Mouse (Mus musculus) adrenal gland, adult 18-20 months (tissue): Measurements from ENCODE around the gene Pitx2. TPM values are rescaled to one million over a fixed set of nuclear protein-coding genes. Genes with fewer than 3 reads are reported as not detected.

Source experiments
- DNase-seq, 2 experiments: peaks; one replicate each; pipeline ENCODE4 v3.0.0; 2021 to 2022; ENCODE audit warnings: low spot score in 2 of 2
- long read RNA-seq, 2 experiments: library from polyadenylated mRNA; stranded (forward); transcript quantifications; one replicate each; pipeline ENCODE4 v2.0.0; 2021
- total RNA-seq, 2 experiments: library from RNA; stranded (reverse); gene quantifications; 1 replicate in 1 of 2; 2 replicates in 1 of 2; pipeline ENCODE4 v1.2.3; 2021

Gene Pitx2
- under 1 TPM in 1 of 2 experiments, not detected in 1; 0.35 TPM for total RNA-seq
- long read RNA-seq, experiment 1 = 0 reads
- long read RNA-seq, experiment 2 = 0 reads

DNA sequence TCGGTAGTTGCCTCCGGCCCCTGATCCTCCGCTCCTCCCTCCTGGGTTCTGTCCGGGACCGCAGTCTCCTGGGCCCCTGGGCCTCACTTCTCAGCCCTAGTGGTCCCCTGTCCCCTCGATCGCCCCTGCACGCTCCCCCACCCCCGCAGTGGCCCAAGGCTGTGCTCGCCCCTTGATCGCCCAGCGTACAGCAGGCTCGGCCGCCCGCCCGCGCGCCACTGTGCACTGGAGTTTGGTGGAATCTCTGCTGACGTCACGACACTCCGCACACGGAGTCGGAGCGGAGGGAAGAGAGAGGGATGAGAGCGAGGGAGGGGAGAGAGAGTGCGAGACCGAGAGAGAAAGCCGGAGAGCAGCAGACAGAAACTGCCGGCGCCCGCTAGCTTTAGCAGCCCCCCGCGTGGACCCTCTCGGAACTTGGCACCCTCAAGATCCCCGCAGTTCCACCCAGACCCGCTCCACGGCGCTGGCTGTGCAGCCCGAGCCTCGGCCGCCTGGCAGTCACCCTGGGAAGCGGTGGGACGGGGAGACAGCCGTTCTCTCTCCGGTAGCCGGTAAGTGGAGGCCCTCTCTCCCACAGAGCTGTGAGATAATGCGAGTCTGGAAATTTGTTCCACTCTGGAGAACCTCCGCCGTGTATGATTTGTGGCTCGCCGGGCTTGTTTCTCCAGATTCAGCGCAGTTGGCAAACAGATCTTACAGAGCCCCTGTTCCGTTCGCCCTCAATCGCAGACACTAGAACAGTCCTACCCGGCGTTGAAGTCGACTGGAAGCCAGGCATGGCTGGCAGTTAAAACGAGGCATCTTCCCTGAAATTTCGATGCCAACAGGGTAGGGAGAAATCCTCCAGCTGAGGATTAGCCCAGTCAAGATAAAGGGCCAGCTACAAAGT lies at the start of gene Pitx2:
TSS of gene Pitx2 (plus strand) at position 270 of the 892 bp plus-strand sequence.
- peak in 1 of 2 experiments; percentile 32 for DNase-seq

DNA sequence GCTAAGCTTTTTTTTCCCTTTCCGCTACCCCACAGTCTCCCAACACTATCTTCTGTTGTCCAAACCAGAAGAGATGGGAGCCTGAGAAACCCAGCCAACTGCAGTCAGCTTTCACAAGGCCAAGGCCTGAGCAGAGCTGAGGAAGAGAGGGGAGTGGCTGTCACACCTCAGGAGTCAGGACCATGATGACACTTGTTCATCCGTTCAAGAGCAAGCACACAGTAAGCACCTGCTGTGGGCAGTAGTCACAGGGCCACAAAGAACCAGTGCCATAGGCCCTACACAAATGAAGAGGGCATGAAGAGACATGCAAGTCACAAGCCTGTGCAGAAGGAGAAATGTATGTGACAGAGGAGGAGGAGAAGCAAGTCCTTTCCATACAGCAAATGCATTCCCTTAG lies 49.7 kb upstream of the Pitx2 start:
- DNase-seq = no peak

DNA sequence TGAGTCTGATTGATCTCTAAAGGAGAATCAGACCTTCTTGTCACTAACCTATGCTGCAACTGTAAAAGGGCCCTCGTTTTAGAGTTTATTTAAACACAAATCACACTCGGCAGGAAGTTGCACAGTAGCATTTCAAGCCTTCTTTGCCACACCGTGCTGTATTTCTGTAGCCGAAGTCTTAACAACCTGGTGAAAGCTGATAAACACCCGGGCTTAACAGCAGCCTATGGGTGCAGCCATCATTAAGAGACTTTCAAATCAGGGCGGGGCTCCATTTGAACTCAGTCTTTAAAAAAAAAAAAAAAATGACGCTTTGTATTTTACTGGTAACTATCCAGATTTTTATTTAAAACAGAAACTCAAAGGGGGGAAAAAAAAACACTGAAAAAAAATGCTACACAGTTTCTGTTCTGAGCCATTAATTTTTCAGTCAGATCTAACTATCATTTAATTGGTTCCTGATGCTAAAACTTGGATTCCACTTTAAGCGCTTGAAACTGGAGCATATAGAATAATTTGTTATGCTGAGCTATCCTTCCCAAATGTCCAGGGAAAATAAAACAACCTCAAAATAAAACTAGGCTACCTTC lies 48.5 kb upstream of the Pitx2 start:
- no peak for DNase-seq

DNA sequence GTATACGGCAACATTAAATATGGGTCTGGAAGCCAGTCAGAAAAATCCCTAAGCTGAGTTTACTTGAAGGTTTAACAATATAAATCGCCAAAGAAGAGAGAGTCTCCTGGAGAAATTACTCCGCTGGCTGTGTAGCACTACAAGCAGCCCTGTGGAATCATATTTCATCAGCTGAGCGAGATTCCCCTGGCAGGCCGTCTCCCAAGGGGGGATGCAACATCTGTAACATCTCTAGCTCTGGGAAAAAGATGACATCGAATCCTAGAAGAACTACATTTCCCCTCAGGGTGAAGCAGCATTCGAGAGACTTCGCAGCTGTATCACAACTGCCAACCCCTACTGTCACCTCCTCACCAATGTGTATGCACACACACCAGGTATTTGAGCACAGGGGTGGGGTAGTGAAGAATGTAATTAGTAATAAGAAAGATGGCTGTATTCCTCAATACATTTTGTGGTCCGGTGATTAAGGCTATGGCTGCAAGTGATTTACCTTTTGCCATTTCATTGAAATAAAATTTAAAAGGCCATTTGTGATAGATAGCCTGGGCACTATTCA lies 40.8 kb upstream of the Pitx2 start:
- DNase-seq = no peak

DNA sequence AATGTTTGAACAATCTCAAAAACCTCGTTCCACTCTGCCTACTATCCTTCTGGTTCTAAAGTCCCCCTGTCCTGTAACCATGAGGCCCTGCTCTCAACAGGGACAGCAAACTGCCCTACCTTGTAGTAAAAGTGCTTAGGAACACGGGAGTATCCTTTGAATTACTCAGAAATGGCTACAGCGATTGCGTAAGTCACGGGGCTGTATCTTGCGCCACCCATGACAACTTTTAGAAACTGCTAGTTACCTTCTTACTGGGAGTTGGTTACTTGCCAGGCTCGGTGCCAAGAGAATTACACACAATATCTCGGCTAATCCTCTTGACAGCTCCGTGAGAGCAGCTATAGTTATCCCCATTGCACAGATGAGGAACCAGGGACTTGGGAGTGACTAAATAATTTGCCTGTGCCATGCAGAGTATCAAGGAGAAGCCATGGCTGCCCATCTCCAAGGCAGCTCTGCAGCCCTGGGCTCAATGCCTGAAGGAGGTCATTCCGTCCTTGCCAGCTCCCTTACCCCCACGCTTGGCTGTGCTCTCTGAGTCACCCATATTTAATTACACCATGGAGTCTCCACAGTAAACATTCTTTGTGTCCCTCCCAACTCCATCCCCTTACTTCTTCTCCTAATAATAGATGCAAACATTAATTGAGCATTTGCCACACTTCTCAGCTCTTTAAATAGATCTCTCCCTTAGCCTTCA lies 38.2 kb upstream of the Pitx2 start:
- no peak for DNase-seq

DNA sequence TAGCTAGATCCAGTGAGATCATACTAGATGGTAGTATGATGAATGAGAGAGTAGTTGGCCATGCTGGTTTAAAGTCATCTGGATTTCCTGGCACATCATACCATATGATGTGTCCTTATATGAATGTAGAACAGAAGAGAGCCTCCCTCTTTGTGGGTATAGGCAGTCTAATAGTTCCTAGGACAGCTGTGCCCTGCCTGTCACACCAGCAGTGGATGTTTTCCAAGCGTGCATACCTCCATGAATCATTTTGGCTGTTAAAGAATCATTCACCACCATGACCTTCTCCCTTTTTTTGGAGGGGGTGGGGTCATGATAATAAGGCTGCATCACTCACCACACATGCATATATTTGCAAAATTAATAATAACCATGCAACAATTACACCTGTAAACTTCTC lies 35.4 kb upstream of the Pitx2 start:
- no peak for DNase-seq

DNA sequence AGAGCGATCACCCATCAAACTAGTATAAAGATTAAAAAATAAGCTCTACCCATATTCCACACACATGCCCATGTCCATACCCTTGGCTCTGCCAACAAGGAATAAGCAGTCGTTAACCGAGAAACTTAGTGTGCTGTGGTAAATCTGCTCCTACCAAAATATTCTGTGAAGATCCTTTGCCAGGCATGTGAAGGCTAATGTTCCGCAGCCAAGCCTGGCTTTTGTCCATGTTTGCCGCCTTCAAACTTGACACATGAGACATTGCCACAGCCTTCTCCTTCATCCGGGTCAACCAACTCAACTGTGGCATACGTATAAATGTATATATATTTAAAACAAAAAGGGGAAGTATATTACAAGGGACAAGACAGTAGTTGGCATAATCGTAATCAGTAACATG lies 34.0 kb upstream of the Pitx2 start:
- no peak for DNase-seq

DNA sequence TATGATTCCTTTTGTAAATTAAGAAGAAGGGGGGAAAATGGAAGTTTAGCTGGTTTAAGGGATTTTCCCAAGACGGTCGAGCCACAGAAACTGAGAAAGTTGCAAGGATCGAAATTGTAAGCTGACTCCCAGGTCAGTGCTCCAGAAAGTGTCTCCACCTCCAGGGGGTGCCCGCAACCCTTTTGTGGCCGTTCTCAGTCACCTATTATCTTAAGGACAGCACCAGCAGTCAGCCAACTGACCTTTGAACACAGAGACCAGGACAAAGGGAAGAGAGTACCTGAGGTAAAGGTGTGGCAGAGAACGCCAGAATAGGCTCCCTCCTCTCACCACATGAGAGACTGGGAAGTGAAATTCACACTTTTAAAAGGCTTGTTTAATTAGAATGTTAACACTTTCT lies 33.0 kb upstream of the Pitx2 start:
- no peak for DNase-seq

DNA sequence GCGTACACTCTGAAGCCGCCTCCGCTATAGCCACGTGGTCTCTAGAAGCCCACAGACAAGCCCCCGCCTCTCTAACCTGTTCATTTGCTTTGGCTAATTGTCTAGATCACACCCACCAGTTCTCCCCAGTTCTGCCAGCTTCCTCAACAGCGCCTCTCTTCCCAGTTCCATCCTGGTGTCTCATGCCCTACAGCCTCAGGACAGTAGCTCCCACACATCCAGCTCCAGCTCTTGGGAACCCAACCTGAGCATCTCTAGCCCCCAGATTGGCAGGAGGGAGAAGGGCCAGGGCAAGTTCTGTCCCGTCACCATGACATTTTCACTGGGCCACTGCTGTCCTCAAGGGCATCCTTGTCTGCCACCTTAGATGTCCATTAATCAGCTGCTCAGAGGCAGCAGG lies 29.3 kb upstream of the Pitx2 start:
- DNase-seq = no peak

DNA sequence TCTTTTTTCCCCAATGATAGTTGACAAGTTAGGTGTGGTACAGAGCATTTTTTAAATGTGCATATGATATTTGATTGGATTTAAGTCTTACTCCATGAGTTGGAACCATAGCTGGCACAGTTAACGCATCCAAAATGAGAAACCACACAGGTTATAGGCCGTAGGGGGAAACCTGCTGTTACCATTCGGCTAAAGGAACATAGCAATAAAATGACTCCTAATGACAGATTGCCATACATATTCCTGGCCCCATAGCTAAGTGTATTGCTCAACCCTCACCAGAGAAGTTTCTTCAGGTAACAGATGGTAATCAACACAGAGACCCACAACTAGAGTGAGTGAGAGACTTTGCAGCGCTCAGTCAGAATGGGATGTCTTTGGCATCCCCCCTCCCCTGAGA lies 27.9 kb upstream of the Pitx2 start:
- no peak for DNase-seq

DNA sequence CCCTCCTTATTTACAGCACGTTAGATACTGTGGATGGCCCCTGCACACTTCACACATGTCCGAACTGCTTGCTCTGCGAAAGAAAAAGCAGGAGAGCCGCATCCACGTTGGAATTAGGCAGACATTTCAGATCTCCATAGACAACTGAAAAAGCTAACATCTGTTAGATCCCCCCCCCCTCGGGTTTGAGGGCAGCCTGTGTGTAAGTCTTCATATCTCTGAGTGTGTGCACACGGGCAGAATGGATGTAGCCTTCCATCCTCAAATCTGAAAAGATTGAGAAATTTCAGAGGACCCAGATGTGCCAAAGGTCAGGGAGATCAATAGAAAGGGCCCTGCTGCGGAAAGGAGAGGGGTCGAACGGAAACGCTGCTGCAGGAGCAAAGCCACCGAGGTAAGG lies 5.2 kb upstream of the Pitx2 start:
- DNase-seq = no peak

DNA sequence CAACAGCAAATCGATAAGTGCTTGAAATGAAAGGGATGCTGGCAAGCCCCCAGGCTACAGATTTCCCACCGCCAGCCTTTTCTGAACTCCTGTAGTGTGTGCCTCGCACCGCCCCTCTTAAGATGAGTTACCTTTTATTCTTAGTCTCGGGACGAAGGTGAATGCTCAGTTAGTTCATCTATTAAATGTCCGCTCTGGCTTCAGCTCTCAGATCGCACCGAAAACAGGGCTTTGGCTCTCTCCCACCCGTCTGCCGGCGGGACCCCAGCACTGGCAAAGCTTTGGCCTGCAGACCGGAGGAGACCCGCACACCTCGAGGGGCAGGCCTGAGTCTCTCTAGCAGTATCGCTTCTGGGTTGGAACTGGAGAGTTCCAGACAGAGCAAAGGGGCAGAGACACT lies 4.6 kb upstream of the Pitx2 start:
- no peak for DNase-seq

DNA sequence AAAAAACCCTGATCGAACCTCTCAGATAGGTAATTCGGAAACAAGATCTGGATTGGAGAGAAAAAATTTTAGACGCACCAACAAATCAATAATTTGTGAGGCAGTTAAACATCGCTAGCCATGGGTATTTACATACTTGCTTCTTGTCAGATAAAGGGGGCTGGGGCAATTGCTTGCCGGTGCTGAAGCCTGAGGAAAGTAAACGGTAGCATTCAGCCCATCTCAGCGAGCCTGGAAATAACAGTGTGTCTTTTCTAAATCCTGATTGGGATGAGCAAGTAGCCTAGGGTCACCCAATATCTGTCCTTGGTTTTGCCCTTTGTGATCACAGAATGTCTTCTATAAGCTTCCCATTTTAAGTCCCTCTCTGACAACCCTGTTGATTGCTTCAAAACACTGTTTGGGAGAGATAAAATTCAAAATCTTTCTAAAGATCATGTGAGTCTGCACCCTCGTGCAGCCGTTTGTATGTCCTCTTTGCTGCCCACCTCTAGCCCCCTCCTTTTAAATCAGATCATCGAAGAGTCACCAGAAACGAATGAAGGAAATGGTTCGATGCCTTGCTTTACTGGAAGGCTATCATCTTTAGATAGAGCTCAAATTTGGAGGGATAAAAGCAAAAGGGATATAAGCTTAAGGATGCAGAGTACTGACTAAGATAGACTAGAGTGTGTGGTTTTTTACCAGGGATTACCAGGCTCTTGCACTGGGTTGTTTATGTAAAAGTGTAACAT lies 3.7 kb upstream of the Pitx2 start:
- no peak for DNase-seq

DNA sequence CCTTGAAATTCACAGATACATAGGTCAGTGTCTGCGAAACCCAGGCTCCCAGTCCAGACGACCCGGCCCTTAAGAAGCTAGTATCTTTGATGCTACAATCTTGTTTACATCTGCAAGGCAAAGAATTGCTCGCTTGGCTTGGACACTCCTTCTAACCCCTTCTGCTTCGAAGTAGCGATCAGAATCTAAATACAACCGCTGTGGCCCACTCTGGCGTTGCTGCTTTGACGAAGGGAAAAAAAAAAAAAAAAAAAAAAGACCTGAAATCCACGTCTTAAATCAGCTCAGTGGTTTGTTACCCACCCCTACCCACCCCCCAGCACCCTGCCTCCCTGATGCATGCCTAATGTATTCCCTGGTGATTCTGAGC lies 3.1 kb upstream of the Pitx2 start:
- DNase-seq = no peak

DNA sequence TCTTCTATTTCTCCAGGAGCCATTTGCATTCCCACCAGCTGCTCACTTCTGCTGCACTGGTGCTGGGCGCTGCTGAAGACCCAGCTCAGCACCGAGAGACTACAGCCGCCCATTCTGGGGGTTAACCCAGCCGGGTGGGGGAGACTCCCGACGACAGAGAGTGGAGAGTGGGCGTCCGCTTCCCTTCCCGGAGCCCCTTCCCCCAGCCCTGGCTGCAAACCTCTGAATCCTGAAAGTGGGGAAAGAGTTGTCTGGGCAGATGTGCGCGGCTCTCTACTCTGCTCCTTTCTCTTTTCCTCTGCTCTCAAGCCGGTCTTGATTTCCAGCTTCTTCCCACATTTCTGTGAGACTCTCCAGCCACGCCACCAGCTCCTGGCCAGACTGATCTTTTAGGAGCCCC lies 2.6 kb upstream of the Pitx2 start:
- DNase-seq = no peak

DNA sequence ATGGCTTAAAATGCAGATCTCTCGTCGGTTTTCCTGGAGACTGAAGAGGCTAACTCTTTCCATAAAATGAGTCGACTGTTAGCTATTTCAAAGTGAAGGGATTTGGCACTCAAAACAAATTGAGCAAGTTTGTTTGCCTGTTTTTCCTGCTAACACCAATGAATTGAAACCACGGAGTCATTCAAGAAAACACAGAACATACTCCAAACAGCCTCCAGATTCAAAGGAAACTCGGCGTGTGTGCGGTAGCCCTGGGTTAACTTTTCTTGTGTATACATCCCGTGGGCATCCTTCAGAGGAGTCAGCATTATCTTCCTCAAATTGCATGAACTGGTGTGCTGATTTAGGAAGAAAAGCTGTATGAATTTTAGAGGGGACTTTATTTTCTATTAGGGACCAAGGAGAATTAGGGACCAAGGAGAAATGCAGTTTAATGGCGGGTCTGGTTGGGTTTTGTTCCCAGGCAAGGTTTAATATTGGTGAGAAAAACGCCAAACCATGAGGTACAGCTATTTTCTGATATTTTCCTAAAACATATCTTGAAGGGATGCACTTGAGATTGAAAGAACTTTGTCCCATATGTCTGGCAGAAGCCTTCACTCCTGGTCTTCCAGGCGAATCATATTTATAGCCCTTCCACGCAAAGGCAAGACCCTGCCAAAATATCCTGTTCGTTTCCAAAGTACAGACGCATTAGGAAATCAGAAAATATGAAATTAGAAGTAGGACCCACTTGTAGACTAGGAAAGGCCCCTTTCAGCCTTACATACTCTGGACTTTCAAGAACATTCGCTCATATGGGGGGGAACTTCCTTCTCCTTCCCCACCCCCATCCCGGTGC lies 1.7 kb upstream of the Pitx2 start:
- no peak for DNase-seq

DNA sequence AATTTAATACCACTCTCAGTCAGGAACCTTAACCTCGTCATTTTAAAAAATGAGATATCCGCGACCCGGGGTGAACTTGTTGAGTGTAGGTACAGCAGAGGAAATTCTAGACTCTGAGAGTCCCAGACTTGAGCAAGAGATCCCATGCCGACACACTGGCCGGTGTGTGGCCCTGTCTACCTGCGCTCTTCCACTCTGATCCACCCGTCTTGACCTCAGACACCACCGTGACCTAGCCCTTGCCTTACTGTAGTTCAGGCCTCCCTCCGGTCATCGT lies 1.1 kb upstream of the Pitx2 start:
- DNase-seq = no peak

DNA sequence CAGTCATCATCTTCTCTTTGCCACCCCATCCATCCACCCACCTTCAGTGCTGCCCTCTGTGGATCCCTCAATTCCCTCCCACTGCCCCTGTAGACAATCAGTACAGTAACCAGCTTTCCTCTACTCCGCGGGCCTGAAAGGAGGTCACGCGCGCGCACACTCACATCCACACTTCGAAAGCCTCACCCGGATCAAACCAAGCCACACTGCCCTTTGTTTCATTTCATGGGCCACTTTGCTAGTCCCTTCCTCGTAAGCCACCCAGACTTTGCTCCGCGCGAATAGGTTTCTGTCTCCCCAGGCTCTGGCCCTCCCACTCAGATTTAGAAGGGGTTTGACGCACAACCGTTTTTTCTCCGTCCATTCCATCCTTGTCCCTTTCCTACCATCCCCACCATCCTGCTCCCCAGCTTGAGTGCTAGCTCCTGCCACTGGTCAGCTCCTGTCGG lies 494 bp upstream of the Pitx2 start:
- DNase-seq = no peak

DNA sequence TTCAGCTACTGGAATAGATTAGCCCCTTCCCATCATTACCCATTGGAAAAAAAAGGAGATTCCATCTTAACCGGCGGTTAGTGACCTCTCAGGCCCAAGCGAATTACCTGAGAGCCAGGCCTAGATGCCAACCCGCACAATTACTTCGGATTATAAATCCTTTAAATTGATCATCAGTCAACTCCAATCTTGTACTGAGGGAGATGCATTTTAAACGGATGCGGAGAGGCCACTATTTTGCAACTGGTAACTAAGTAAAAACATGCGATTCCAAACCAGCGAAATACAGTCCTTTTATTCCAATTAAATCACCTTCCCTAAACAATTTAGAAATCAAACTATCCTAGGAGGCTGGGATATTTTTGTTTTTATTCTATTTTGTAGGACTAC lies 818 bp downstream of the Pitx2 start:
- no peak for DNase-seq

DNA sequence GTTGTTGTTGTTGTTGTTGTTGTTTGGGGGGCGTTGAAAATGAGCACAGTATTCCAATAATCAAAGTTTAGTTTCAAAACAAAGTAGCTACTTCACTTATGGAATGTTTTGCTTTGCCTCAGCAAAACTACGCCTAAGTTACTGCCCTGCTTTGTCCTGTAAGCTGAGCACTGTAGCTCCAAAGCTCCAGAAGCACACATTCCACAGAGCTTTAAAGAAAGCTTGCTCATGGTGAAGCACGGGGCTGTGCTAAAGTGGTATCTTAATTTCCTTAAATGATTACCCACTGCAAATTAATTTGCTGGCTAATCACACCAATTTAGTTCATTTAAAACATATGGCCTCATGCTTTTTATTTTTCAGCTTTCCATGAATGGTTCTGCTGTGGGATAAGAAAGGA lies 1.5 kb downstream of the Pitx2 start:
- no peak for DNase-seq
